Mouse (Mus musculus) heart, adult 2 months (tissue): ENCODE results near the gene Tnni2.

Experiments
- CTCF ChIP-seq: fragments of 200-600 bp; IDR thresholded peaks from 2 replicates; pipeline ENCODE4 v1.8.1; 2022; ENCODE audit warnings: antibody characterized with exemption, mild to moderate bottlenecking, moderate library complexity
- POLR2A ChIP-seq: fragments of 200-500 bp; IDR thresholded peaks from 2 replicates; pipeline ENCODE4 v1.6.1; 2011; ENCODE audit warnings: mild to moderate bottlenecking, low read depth, low read length, control low read depth; ENCODE audit not compliant: insufficient read depth

DNA sequence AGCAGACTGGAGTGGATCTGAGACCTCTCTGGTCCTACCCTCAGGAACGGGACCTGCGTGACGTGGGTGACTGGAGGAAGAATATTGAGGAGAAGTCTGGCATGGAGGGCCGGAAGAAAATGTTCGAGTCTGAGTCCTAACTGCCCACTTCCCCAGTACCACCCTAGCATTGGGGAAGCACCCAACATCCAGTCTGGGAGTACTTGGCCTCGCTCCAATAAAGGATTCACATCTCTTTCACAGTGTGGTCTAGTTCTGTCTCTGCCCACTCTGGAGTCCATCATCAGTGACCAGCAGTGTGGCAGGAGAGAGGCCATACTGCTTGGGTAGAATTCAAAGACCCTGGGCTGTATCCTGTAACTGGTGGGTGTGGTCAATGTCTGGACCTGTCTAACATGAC is 2.6 kb downstream of the Tnni2 start:
- TF ChIP-seq POLR2A: no peak
- no peak for TF ChIP-seq CTCF
